Mouse (Mus musculus) CD4-positive naive resting alpha-beta T cell, adult 57 days (primary cell): ENCODE measurements around the gene Hip1. TPM values are rescaled to one million over a fixed set of nuclear protein-coding genes. Genes with fewer than 3 reads are reported as not detected.

Experiments
- total RNA-seq: library from RNA; stranded (reverse); gene quantifications from one replicate; pipeline ENCODE4 v1.2.4, GENCODE M21; 2023

Gene Hip1
- 3.6 TPM for total RNA-seq

GRCm38 (mm10) chr5:135544865-135545797 lies at the start of gene Hip1:
Gene Hip1, minus strand, starts transcription at chr5:135545120.

GRCm38 (mm10) chr5:135573006-135573405 lies 28.1 kb upstream of the Hip1 start, which contains the start of gene Ccl24:
Gene Ccl24, minus strand, starts transcription at chr5:135573049.

GRCm38 (mm10) chr5:135563469-135563868 lies 18.5 kb upstream of the Hip1 start, which contains the start of gene Ccl26:
Gene Ccl26, minus strand, starts transcription at chr5:135563569.

GRCm38 (mm10) chr5:135394004-135394823 lies 150.7 kb downstream of the Hip1 start, which contains the start of gene Pom121:
Gene Pom121, minus strand, starts transcription at chr5:135394546.

GRCm38 (mm10) chr5:135369787-135370654 lies 174.9 kb downstream of the Hip1 start, which contains the start of gene Nsun5:
Gene Nsun5, plus strand, starts transcription at chr5:135369953.

Other genes starting within 250 kb of the Hip1 start
- gene Fkbp6, start 195.1 kb downstream of the Hip1 start, total RNA-seq = not detected
- gene Trim50, start 191.8 kb downstream of the Hip1 start, total RNA-seq = not detected
- gene Nsun5, start 175.2 kb downstream of the Hip1 start, total RNA-seq = 32.0 TPM
- 48.5 TPM for gene Pom121, start 150.6 kb downstream of the Hip1 start, total RNA-seq
- not detected for gene Ccl26, start 18.4 kb upstream of the Hip1 start, total RNA-seq
- 0.44 TPM for gene Ccl24, start 27.9 kb upstream of the Hip1 start, total RNA-seq
- 33.1 TPM for gene Rhbdd2, start 87.5 kb upstream of the Hip1 start, total RNA-seq
- 69.1 TPM for gene Por, start 124.9 kb upstream of the Hip1 start, total RNA-seq
- 12.9 TPM for gene Tmem120a, start 199.3 kb upstream of the Hip1 start, total RNA-seq
- gene Styxl1, start 233.3 kb upstream of the Hip1 start, total RNA-seq = not detected
- gene Mdh2, start 233.4 kb upstream of the Hip1 start, total RNA-seq = 178 TPM